Mouse (Mus musculus) liver, embryonic 14.5 days (tissue): ENCODE data around the gene Skil. TPM values are rescaled to one million over a fixed set of nuclear protein-coding genes. Genes with fewer than 3 reads are reported as not detected.
A peak's percentile ranks its signal among the peaks of the same experiment; 100 is the strongest.

ENCODE experiments used
- ATAC-seq: fragments of 200-750 bp; cut with Nextera tagmentation; 2 replicates; pipeline ENCODE4 v1.8.0; 2017; ENCODE audit warnings: moderate number of reproducible peaks, mild to moderate bottlenecking, moderate library complexity; ENCODE audit not compliant: insufficient read depth
- DNase-seq, 3 experiments: peaks; one replicate each; pipeline ENCODE4 v3.0.0-alpha.2; 2012 to 2013; ENCODE audit warnings: low read depth in 3 of 3, low spot score in 3 of 3
- H3K27ac ChIP-seq: fragments of 300-500 bp; sonication (generic); 2 replicates; pipeline ENCODE4 v1.5.1; 2014; ENCODE audit warnings: moderate library complexity, mild to moderate bottlenecking, control low read depth, inconsistent platforms
- H3K27me3 ChIP-seq: fragments of 300-500 bp; sonication (generic); 2 replicates; pipeline ENCODE4 v1.6.1; 2014; ENCODE audit warnings: mild to moderate bottlenecking, low read length, moderate library complexity; ENCODE audit not compliant: control insufficient read depth, insufficient read depth
- H3K36me3 ChIP-seq: fragments of 300-500 bp; sonication (generic); replicated peaks from 2 replicates; pipeline ENCODE4 v1.6.1; 2014; ENCODE audit warnings: low read depth; ENCODE audit not compliant: control insufficient read depth, insufficient read depth
- H3K4me1 ChIP-seq, 2 experiments: fragments of 200-500 bp in 1 of 2; fragments of 300-500 bp in 1 of 2; sonication (generic) in 1 of 2; replicated peaks; 2 replicates each; pipeline ENCODE4 v1.6.1; 2012 to 2014; ENCODE audit warnings: antibody characterized with exemption in 1 of 2, inconsistent platforms in 1 of 2, low read length in 1 of 2; ENCODE audit not compliant: control insufficient read depth in 2 of 2, insufficient read depth in 2 of 2
- H3K4me2 ChIP-seq: fragments of 300-500 bp; sonication (generic); 2 replicates; pipeline ENCODE4 v1.6.1; 2014; ENCODE audit warnings: low read depth, mild to moderate bottlenecking, control low read depth, moderate library complexity
- H3K4me3 ChIP-seq, 2 experiments: fragments of 200-500 bp in 1 of 2; fragments of 300-500 bp in 1 of 2; sonication (generic) in 1 of 2; 2 replicates each; pipeline ENCODE4 v1.5.1; 2012 to 2014; ENCODE audit warnings: low read depth in 2 of 2, low read length in 2 of 2, mild to moderate bottlenecking in 2 of 2, control low read depth in 1 of 2, inconsistent platforms in 1 of 2, moderate library complexity in 1 of 2; ENCODE audit not compliant: insufficient read depth in 1 of 2
- H3K9ac ChIP-seq: fragments of 300-500 bp; sonication (generic); replicated peaks from 2 replicates; pipeline ENCODE4 v1.6.1; 2014; ENCODE audit warnings: mild to moderate bottlenecking, control low read depth, moderate library complexity
- H3K9me3 ChIP-seq: fragments of 300-500 bp; sonication (generic); 2 replicates; pipeline ENCODE4 v1.6.1; 2016; ENCODE audit warnings: low read length, mixed read lengths; ENCODE audit not compliant: control insufficient read depth
- CTCF ChIP-seq: IDR thresholded peaks from 2 replicates; pipeline ENCODE4 v1.5.1; 2016; ENCODE audit warnings: antibody characterized with exemption, low read depth, control low read depth
- EP300 ChIP-seq: IDR thresholded peaks from 2 replicates; pipeline ENCODE4 v1.6.1; 2016; ENCODE audit warnings: antibody characterized with exemption, low read depth
- WGBS: fragments of 180-500 bp; shearing (Covaris S2); extraction: QIAGEN DNeasy Blood & Tissue Kit; methylation state at CpG from one replicate; pipeline ENCODE4 v1.1.7; 2014; ENCODE audit not compliant: insufficient replicate concordance; 5-methylcytosine and 5-hydroxymethylcytosine counted together
- polyA plus RNA-seq, 2 experiments: library from polyadenylated mRNA; depleted of rRNA in 1 of 2; stranded (reverse) in 1 of 2; unstranded in 1 of 2; fragments of >200 nt; fragmentation: Nextera tagmentation in 1 of 2; extraction: Ambion mirVana in 1 of 2; gene quantifications; 2 replicates each; pipeline versions ENCODE4 v1.2.1 to v1.2.3; 2012 to 2014

Skil gene
- polyA plus RNA-seq, 2 experiments: 2.7 to 4.2 TPM

DNA sequence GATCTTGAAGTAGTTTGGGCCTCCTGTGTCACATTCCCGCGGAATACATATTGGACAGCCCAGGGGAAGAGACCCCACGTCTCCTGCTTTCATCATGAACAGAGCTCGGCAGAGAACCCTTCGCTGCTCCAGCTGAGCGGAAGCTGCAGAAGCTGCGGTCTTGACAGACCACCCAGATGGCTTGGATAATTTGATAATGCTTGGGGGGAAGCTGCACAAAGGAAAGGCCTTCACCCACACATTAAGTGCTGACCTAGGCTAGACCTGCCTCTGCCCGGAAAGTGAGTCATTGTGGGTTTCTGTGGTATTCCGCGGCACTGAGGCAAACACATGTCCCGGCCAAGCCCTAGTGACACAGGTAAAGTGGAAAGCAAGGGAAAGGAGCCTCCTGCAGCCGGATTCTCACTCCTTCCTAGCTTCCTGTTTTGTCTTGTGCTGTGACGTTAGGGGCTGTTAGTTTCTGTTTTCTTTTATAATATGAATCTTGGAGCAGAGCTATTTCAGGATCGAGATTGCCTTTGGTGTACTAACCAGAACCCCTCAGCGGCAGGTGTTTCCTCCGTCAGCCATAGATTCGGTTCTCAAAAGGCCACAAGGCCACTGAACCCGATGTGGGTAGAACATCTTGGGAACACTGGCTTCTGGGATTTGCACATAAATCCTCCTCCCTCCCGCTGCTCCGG lies 33.6 kb upstream of the Skil start:
- DNase-seq (peak in 1 of 3 experiments; percentile 39), ATAC-seq (no peak)
- H3K4me3 ChIP-seq: peak overlapping the region; percentile 2 to 9; a peak in 2 of 4 replicates
- no peaks in the 10 kb centered on the region for H3K9me3 ChIP-seq
- peak overlapping the region; percentile 49 for H3K4me2 ChIP-seq
- 17% methylated on average over 20 of the region's 20 CpGs for WGBS
- no peak for TF ChIP-seq CTCF
- TF ChIP-seq EP300: no peak
- no peak overlapping the region for H3K27ac ChIP-seq
- no peaks in the 10 kb centered on the region for H3K27me3 ChIP-seq
- H3K4me1 ChIP-seq: 0 out of 4 replicates have a peak, but pooled peaks cover 0 to 2% of the 10 kb centered on the region in 2 experiments
- H3K9ac ChIP-seq: no peak overlapping the region; the same call in 1 of the 2 replicates
- no peaks in the 10 kb centered on the region for H3K36me3 ChIP-seq

DNA sequence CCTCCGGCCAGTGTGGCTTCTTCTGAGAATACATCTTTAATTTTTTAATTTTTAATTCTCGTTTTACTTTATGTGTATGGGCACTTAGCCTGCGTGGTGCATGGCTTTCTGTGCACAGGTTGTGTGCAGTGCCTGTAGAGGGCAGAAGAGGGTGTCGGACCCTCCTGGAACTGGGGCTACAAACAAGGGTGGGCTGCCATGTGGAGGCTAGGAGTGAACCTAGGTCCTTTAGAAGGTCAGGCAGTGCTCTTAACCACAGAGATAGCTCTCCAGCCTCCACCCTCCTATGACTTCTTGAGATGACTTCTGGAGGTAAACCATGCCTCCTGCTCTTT lies 33.1 kb upstream of the Skil start:
- no peaks in the 10 kb centered on the region for H3K27me3 ChIP-seq
- H3K27ac ChIP-seq: no peak overlapping the region
- H3K4me3 ChIP-seq: peak overlapping the region in 1 of 2 experiments; percentile 2; a peak in 1 of 4 replicates
- DNase-seq (no peak), ATAC-seq (no peak)
- H3K4me1 ChIP-seq: 0 out of 4 replicates have a peak, but pooled peaks cover 0 to 2% of the 10 kb centered on the region in 2 experiments
- no peaks in the 10 kb centered on the region for H3K9me3 ChIP-seq
- WGBS: 18% methylated on average over 4 of the region's 4 CpGs
- no peak overlapping the region for H3K9ac ChIP-seq
- TF ChIP-seq CTCF (peak; percentile 40; the same call in 1 of the 2 replicates), EP300 (no peak)
- peak overlapping the region; percentile 49 for H3K4me2 ChIP-seq
- no peaks in the 10 kb centered on the region for H3K36me3 ChIP-seq

DNA sequence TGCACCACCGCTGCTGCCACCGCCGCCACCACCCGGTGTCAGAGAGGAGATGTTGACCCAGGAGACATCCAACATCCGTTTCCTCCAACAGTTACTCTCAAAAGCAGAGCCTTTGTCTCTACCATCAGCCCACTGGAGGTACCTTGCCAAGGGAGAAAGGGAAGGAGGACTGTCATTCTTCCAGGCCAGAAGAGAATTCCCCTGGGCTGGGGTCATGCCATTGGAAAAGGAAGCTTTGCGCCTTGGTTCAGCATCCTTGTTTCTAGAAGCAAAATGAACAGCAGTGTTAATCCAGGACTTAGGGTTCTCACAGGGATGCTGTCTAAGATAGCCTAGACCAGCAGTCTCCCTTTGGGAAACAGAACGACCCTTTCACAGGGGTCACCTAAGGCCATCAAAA lies 32.5 kb upstream of the Skil start:
- no peaks in the 10 kb centered on the region for H3K27me3 ChIP-seq

DNA sequence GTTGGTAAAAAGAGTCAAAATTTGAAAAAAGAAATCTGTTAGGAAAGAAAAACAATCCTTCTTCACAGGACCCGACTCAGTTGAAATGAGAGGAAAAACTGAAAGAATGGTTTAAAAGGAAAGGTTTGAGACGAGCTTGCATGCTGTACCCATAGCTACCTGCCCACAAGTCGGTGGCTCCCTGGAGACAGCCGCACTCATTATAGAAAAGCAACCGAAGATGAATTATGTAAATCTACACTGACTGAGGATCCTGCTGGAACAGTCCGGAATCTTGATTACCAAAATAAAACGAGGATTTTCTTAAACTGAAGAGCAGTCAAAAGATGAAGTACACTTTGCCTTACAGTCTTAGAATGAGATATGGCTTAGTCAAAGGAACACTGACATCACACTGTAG lies 26.4 kb upstream of the Skil start:
- Histone ChIP-seq H3K27ac (no peak overlapping the region), H3K4me1 (no peaks in the 10 kb centered on the region), H3K36me3 (no peaks in the 10 kb centered on the region), H3K4me2 (no peak overlapping the region), H3K9ac (no peak overlapping the region), H3K4me3 (no peak overlapping the region), H3K9me3 (no peaks in the 10 kb centered on the region), H3K27me3 (no peaks in the 10 kb centered on the region)
- ATAC-seq: no peak
- 68% methylated on average over 7 of the region's 7 CpGs for WGBS
- DNase-seq: no peak
- TF ChIP-seq EP300 (no peak), CTCF (no peak)

More for the DNA sequence above, 32.5 kb upstream of the Skil start:
- 59% methylated on average over 7 of the region's 7 CpGs for WGBS
- H3K27ac ChIP-seq: no peak overlapping the region
- no peak overlapping the region for H3K4me2 ChIP-seq
- DNase-seq (no peak), ATAC-seq (no peak)
- no peak overlapping the region for H3K4me3 ChIP-seq
- H3K4me1 ChIP-seq: 0 out of 4 replicates have a peak, but pooled peaks cover 0 to 2% of the 10 kb centered on the region in 2 experiments
- no peaks in the 10 kb centered on the region for H3K9me3 ChIP-seq
- H3K9ac ChIP-seq: no peak overlapping the region
- TF ChIP-seq EP300 (no peak), CTCF (no peak)
- H3K36me3 ChIP-seq: no peaks in the 10 kb centered on the region

DNA sequence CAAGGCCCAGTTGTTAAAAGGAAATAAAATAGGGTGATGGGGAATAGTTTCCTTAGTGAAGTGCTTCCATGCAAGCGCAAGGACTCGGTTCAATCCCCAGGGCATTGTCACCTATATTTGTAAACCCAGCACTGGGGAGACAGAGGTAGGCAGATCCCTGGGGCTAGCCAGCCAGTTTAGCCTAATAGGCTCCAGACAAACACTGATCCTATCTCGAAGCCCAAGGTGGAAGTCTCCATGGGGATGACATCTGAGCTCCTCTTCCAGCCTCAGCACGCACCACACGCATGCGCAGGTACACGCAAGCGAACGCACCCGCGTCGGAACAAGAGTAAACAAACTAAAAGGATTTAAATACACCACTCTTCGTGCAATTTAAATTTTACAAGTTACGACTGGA lies 23.1 kb upstream of the Skil start:
- Histone ChIP-seq H3K4me2 (no peak overlapping the region), H3K36me3 (no peaks in the 10 kb centered on the region), H3K27ac (no peak overlapping the region), H3K4me1 (peaks cover 0 to 8% of the 10 kb centered on the region in 2 experiments; a peak in 1 of 4 replicates), H3K4me3 (no peak overlapping the region), H3K9me3 (no peaks in the 10 kb centered on the region), H3K27me3 (no peaks in the 10 kb centered on the region), H3K9ac (no peak overlapping the region)
- ATAC-seq: no peak
- DNase-seq: no peak
- WGBS: 82% methylated on average over 14 of the region's 14 CpGs
- TF ChIP-seq CTCF: no peak
- TF ChIP-seq EP300: no peak
